Mouse (Mus musculus) central nervous system, embryonic 11.5 days (tissue): ENCODE measurements around the gene Lsm2. TPM values are rescaled to one million over a fixed set of nuclear protein-coding genes. Genes with fewer than 3 reads are reported as not detected.

Source experiments
- polyA plus RNA-seq: library from polyadenylated mRNA; depleted of rRNA; stranded (reverse); fragments of >200 nt; gene quantifications from 2 replicates; pipeline ENCODE4 v1.2.3, GENCODE M21; 2012; rRNA removed

Gene Lsm2
- 98.3 and 206 TPM in 2 replicates for polyA plus RNA-seq

GRCm38 (mm10) chr17:34981690-34982180 is at the start of gene Lsm2:
Gene Lsm2 (plus strand): TSS chr17:34981862.

DNA sequence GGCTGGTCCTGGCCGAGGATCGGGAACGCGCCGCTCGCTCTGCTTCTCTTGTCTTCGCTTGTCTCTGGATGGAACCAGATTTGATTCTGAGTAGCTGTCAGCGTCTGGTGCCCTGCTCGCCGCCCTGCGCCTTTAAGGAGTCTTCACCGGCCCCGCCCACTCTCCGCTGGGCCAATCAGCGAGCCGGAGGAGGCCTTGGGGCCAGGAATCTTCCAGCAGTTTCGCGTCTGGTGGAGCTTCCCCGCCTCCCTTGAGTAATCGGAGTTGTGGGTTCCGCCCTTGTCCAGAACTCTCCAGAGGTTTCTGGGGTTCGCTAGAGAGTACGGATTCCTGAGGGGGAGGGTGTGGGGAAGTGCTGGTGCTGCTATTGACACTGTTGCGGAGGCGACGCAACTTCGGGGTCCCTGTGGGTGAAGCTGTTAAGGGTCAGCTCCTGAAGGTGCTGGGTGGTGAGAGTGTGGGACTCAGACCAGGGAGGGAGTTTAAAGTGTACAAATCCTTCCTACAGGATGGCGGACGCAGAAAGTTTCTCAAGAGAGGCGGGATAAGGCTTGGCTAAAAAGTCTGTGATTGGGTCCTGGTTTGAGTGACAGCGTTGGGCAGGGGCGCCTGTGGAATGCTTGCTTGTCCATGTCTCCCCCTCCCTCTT is 22.4 kb upstream of the Lsm2 start, which contains the start of gene Hspa1b:
Gene Hspa1b, minus strand, starts transcription at position 109 of the 649 bp plus-strand sequence.

GRCm38 (mm10) chr17:34969822-34970221 is 11.8 kb upstream of the Lsm2 start, which contains the start of gene Gm20481:
Gene Gm20481 (plus strand): TSS chr17:34969912.

DNA sequence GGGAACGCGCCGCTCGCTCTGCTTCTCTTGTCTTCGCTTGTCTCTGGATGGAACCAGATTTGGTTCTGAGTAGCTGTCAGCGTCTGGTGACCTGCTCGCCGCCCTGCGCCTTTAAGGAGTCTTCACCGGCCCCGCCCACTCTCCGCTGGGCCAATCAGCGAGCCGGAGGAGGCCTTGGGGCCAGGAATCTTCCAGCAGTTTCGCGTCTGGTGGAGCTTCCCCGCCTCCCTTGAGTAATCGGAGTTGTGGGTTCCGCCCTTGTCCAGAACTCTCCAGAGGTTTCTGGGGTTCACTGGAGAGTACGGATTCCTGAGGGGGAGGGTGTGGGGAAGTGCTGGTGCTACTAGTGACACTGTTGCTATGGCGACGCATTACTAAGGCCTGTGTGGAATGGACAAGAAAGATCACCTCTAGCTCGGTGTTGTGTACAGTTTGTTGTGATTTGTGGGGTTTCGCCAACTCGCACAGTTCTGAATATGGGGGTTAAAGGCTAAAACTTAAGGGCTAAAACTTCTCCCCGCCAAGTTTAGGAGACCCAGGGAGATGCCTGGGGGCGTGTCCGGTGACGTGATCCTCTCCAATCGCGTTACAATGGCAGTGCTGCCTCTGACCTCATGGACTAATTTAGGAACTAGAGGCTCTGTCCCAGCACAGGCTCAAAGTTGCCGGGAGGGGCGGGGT is 9.5 kb upstream of the Lsm2 start, which contains the start of the genes Hspa1a and Hspa1l:
Gene Hspa1a, minus strand, starts transcription at position 88 of the 681 bp plus-strand sequence.
Gene Hspa1l, plus strand, starts transcription at position 635 of the 681 bp plus-strand sequence.

GRCm38 (mm10) chr17:35000717-35001451 is 19.2 kb downstream of the Lsm2 start, which contains the start of gene Vars:
Gene Vars (plus strand): TSS chr17:35000987.

DNA sequence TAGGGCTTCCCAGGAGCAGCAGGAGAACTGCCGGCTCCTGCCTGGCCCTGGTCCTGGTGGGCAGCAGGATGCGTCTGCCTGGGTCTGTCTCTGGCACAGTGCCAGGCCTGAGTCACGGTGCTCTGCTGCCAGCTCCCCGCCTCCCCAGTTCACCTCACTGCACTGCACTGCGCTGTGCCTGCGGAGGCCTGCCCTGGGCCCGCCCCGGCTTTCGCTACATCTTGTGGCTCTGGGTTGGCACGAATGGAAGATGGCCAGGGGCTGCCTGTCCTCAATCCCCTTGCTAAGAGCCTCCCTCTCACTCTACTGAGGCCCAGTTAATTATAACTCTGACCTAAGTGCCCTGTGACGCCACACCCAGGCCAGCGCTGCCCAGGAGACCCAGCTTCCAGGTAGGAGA is 34.7 kb downstream of the Lsm2 start, which contains the start of gene Vwa7:
Gene Vwa7, plus strand, starts transcription at position 204 of the 400 bp plus-strand sequence.

GRCm38 (mm10) chr17:35027277-35028068 is 45.8 kb downstream of the Lsm2 start, which contains the start of gene Sapcd1:
Gene Sapcd1 (minus strand): TSS chr17:35028016.

Other genes starting within 250 kb of the Lsm2 start
- gene C4b, start 238.0 kb upstream of the Lsm2 start, polyA plus RNA-seq = 0.05 and 0.07 TPM in 2 replicates
- 0.04 TPM in 2 replicates for gene Cyp21a1, start 177.3 kb upstream of the Lsm2 start, polyA plus RNA-seq
- 46.3 and 66.7 TPM in 2 replicates for gene Stk19, start 144.9 kb upstream of the Lsm2 start, polyA plus RNA-seq
- gene Dxo, start 144.8 kb upstream of the Lsm2 start, polyA plus RNA-seq = 70.9 and 71.2 TPM in 2 replicates
- gene Skiv2l, start 131.7 kb upstream of the Lsm2 start, polyA plus RNA-seq = 65.5 and 77.4 TPM in 2 replicates
- gene Nelfe, start 131.5 kb upstream of the Lsm2 start, polyA plus RNA-seq = 94.0 and 142 TPM in 2 replicates
- gene Cfb, start 119.3 kb upstream of the Lsm2 start, polyA plus RNA-seq = 1.9 and 6.9 TPM in 2 replicates
- gene Zbtb12, start 102.4 kb upstream of the Lsm2 start, polyA plus RNA-seq = 73.5 and 98.0 TPM in 2 replicates
- not detected in 2 replicates for gene Gm20547, start 99.8 kb upstream of the Lsm2 start, polyA plus RNA-seq
- gene C2, start 83.6 kb upstream of the Lsm2 start, polyA plus RNA-seq = 1.6 and 2.2 TPM in 2 replicates
- 218 and 222 TPM in 2 replicates for gene Ehmt2, start 83.4 kb upstream of the Lsm2 start, polyA plus RNA-seq
- 0.08 and 0.11 TPM in 2 replicates for gene Slc44a4, start 67.4 kb upstream of the Lsm2 start, polyA plus RNA-seq
- 14.5 and 15.9 TPM in 2 replicates for gene Neu1, start 50.6 kb upstream of the Lsm2 start, polyA plus RNA-seq
- 3.0 and 3.4 TPM in 2 replicates for gene Hspa1b, start 22.6 kb upstream of the Lsm2 start, polyA plus RNA-seq
- not detected in 2 replicates for gene Gm20481, start 11.9 kb upstream of the Lsm2 start, polyA plus RNA-seq
- 1.4 and 2.2 TPM in 2 replicates for gene Hspa1a, start 9.7 kb upstream of the Lsm2 start, polyA plus RNA-seq
- gene Hspa1l, start 9.2 kb upstream of the Lsm2 start, polyA plus RNA-seq = 0.22 and 0.31 TPM in 2 replicates
- 127 and 135 TPM in 2 replicates for gene Vars, start 19.1 kb downstream of the Lsm2 start, polyA plus RNA-seq
- gene Vwa7, start 34.7 kb downstream of the Lsm2 start, polyA plus RNA-seq = 0.60 and 0.76 TPM in 2 replicates
- 6.4 and 8.8 TPM in 2 replicates for gene Sapcd1, start 46.2 kb downstream of the Lsm2 start, polyA plus RNA-seq
- gene Msh5, start 64.9 kb downstream of the Lsm2 start, polyA plus RNA-seq = 6.7 and 11.0 TPM in 2 replicates
- gene Clic1, start 68.1 kb downstream of the Lsm2 start, polyA plus RNA-seq = 122 and 142 TPM in 2 replicates
- gene Ddah2, start 77.2 kb downstream of the Lsm2 start, polyA plus RNA-seq = 392 and 957 TPM in 2 replicates
- gene Ly6g6c, start 83.5 kb downstream of the Lsm2 start, polyA plus RNA-seq = 0.19 and 0.28 TPM in 2 replicates
- 0.67 and 0.88 TPM in 2 replicates for gene Mpig6b, start 84.3 kb downstream of the Lsm2 start, polyA plus RNA-seq
- gene Ly6g6e, start 95.0 kb downstream of the Lsm2 start, polyA plus RNA-seq = 0.18 and 0.29 TPM in 2 replicates
- 2.5 and 3.0 TPM in 2 replicates for gene Ly6g6d, start 96.2 kb downstream of the Lsm2 start, polyA plus RNA-seq
- gene Ly6g6f, start 103.7 kb downstream of the Lsm2 start, polyA plus RNA-seq = 0.83 and 1.1 TPM in 2 replicates
- 39.3 and 52.2 TPM in 2 replicates for gene Abhd16a, start 107.4 kb downstream of the Lsm2 start, polyA plus RNA-seq
- not detected in 2 replicates for gene Ly6g5c, start 126.4 kb downstream of the Lsm2 start, polyA plus RNA-seq
- 1.1 and 2.1 TPM in 2 replicates for gene Ly6g5b, start 133.6 kb downstream of the Lsm2 start, polyA plus RNA-seq
- gene Gpank1, start 139.6 kb downstream of the Lsm2 start, polyA plus RNA-seq = 19.6 and 31.0 TPM in 2 replicates
- gene Csnk2b, start 140.2 kb downstream of the Lsm2 start, polyA plus RNA-seq = 156 and 178 TPM in 2 replicates
- 5.3 and 13.0 TPM in 2 replicates for gene D17H6S53E, start 144.5 kb downstream of the Lsm2 start, polyA plus RNA-seq
- 10.2 and 22.4 TPM in 2 replicates for gene Apom, start 150.2 kb downstream of the Lsm2 start, polyA plus RNA-seq
- 201 and 247 TPM in 2 replicates for gene Bag6, start 153.3 kb downstream of the Lsm2 start, polyA plus RNA-seq
- 320 and 416 TPM in 2 replicates for gene Prrc2a, start 183.0 kb downstream of the Lsm2 start, polyA plus RNA-seq
- 3.3 and 4.8 TPM in 2 replicates for gene Aif1, start 194.2 kb downstream of the Lsm2 start, polyA plus RNA-seq
- gene Lst1, start 206.6 kb downstream of the Lsm2 start, polyA plus RNA-seq = 7.8 and 12.4 TPM in 2 replicates
- gene Ltb, start 212.6 kb downstream of the Lsm2 start, polyA plus RNA-seq = 0.25 and 0.34 TPM in 2 replicates
- 0.07 and 0.09 TPM in 2 replicates for gene Tnf, start 220.1 kb downstream of the Lsm2 start, polyA plus RNA-seq
- 0.04 and 0.07 TPM in 2 replicates for gene Lta, start 223.5 kb downstream of the Lsm2 start, polyA plus RNA-seq
- gene Gm16181, start 239.0 kb downstream of the Lsm2 start, polyA plus RNA-seq = not detected in 2 replicates